8 mouse cellular contexts compared by ENCODE assay signal in the genomic region with DNA sequence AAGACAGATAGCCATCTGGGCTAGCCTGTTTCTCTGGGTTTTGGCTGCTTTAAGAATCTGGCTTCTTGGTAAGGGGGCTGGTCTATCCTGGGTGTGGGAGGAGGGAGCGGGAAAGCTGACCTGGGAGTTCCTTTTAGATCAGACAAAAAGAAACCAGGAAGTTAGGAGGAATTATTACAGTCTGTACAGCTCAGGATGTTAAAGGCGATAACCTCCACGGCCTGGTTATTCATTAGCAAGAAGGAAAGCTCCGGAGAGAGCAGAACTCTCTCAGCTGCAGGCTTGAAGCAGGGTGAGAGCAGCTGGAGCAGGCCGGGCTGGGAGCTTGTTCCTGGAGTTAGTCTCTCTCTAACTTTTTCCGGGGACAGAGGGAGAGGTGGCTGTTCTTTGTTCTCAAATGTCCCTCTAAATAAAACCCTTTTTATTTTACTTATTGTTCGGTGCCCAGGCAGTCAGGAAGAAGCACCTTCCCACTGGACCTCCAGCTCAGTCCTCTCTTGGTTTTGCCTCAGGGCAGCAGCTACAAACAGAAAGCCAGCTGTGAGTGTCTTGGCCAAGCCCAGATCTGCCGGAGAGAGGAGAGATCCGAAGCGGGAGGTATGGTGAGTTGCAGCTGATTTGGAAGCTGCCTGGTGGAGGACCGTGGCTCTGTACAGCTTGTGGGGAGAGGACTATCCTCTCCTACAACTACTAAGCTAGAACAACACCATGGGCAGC. TPM values are rescaled to one million over a fixed set of nuclear protein-coding genes. Genes with fewer than 3 reads are reported as not detected.
DNase-seq lines count a peak whose midpoint lies in the region; ATAC-seq and TF ChIP-seq lines count a peak whose summit lies in the region.

Gene Frk (plus strand): TSS at position 103 of the 717 bp plus-strand sequence.

- H3K4me3 ChIP-seq in forebrain, embryonic 12.5 days (replicated peaks): peak within 1 kb of the TSS; percentile 17; the same call in 1 of the 2 replicates
- H3K4me3 ChIP-seq in forebrain, embryonic 15.5 days: no peak within 1 kb of the TSS
- H3K4me3 ChIP-seq in embryonic facial prominence, embryonic 15.5 days (replicated peaks): peak within 1 kb of the TSS; percentile 52
- no peak within 1 kb of the TSS for H3K4me3 ChIP-seq in hindbrain, postnatal 0 days (ENCODE audit: low read length)
- peak within 1 kb of the TSS; percentile 38 for H3K4me3 ChIP-seq in liver, embryonic 13.5 days (replicated peaks)

- H3K4me2 ChIP-seq in forebrain, embryonic 12.5 days: peak within 1 kb of the TSS; percentile 21
- H3K4me2 ChIP-seq in forebrain, embryonic 15.5 days (replicated peaks): no peak within 1 kb of the TSS
- peak within 1 kb of the TSS; percentile 55 for H3K4me2 ChIP-seq in embryonic facial prominence, embryonic 15.5 days (replicated peaks)
- peak within 1 kb of the TSS; percentile 8 for H3K4me2 ChIP-seq in hindbrain, postnatal 0 days (ENCODE audit: low read depth, low read length)
- peak within 1 kb of the TSS; percentile 40 for H3K4me2 ChIP-seq in liver, embryonic 13.5 days

- no peaks in the 10 kb centered on the region for H3K9me3 ChIP-seq in forebrain, embryonic 12.5 days
- no peaks in the 10 kb centered on the region for H3K9me3 ChIP-seq in forebrain, embryonic 15.5 days
- H3K9me3 ChIP-seq in embryonic facial prominence, embryonic 15.5 days (replicated peaks): no peaks in the 10 kb centered on the region
- no peaks in the 10 kb centered on the region for H3K9me3 ChIP-seq in hindbrain, postnatal 0 days (ENCODE audit: low read length)
- no peaks in the 10 kb centered on the region for H3K9me3 ChIP-seq in liver, embryonic 13.5 days (replicated peaks)

- no peaks in the 10 kb centered on the region for H3K27me3 ChIP-seq in forebrain, embryonic 12.5 days
- H3K27me3 ChIP-seq in forebrain, embryonic 15.5 days: no peaks in the 10 kb centered on the region
- H3K27me3 ChIP-seq in embryonic facial prominence, embryonic 15.5 days: no peaks in the 10 kb centered on the region
- H3K27me3 ChIP-seq in hindbrain, postnatal 0 days (ENCODE audit: insufficient read depth, low read length): no peaks in the 10 kb centered on the region
- no peaks in the 10 kb centered on the region for H3K27me3 ChIP-seq in liver, embryonic 13.5 days

- H3K27ac ChIP-seq in forebrain, embryonic 12.5 days: no peak within 1 kb of the TSS
- H3K27ac ChIP-seq in forebrain, embryonic 15.5 days (replicated peaks): no peak within 1 kb of the TSS
- H3K27ac ChIP-seq in embryonic facial prominence, embryonic 15.5 days (replicated peaks): peak within 1 kb of the TSS; percentile 88
- no peak within 1 kb of the TSS for H3K27ac ChIP-seq in hindbrain, postnatal 0 days
- H3K27ac ChIP-seq in liver, embryonic 13.5 days: 0 out of 2 replicates have a peak within 1 kb of the TSS, but pooled peaks have one; percentile 45

- no peaks in the 10 kb centered on the region for H3K4me1 ChIP-seq in forebrain, embryonic 12.5 days
- no peaks in the 10 kb centered on the region for H3K4me1 ChIP-seq in forebrain, embryonic 15.5 days
- no peaks in the 10 kb centered on the region for H3K4me1 ChIP-seq in embryonic facial prominence, embryonic 15.5 days
- no peaks in the 10 kb centered on the region for H3K4me1 ChIP-seq in hindbrain, postnatal 0 days (ENCODE audit: insufficient read depth, low read length)
- H3K4me1 ChIP-seq in liver, embryonic 13.5 days (replicated peaks): no peaks in the 10 kb centered on the region

- no peak for TF ChIP-seq CTCF in hindbrain, postnatal 0 days (IDR thresholded peaks at IDR 0.05; ENCODE audit: low read depth)

- H3K9ac ChIP-seq in forebrain, embryonic 12.5 days: no peak within 1 kb of the TSS
- H3K9ac ChIP-seq in forebrain, embryonic 15.5 days (replicated peaks): no peak within 1 kb of the TSS
- peak within 1 kb of the TSS; percentile 42 for H3K9ac ChIP-seq in embryonic facial prominence, embryonic 15.5 days
- no peak within 1 kb of the TSS for H3K9ac ChIP-seq in hindbrain, postnatal 0 days (replicated peaks; ENCODE audit: low read length)
- 0 out of 2 replicates have a peak within 1 kb of the TSS, but pooled peaks have one; percentile 18 for H3K9ac ChIP-seq in liver, embryonic 13.5 days

- 39% methylated on average over 11 of the region's 11 CpGs for WGBS in forebrain, embryonic 12.5 days
- WGBS in forebrain, embryonic 15.5 days: 40% methylated on average over 11 of the region's 11 CpGs
- WGBS in embryonic facial prominence, embryonic 15.5 days: 6% methylated on average over 11 of the region's 11 CpGs
- WGBS in hindbrain, postnatal 0 days: 38% methylated on average over 11 of the region's 11 CpGs
- 32% methylated on average over 11 of the region's 11 CpGs for whole genome bisulfite sequencing in liver, embryonic 13.5 days (ENCODE audit: insufficient replicate concordance)

- no peak for ATAC-seq in forebrain, embryonic 12.5 days (ENCODE audit: low FRiP score)
- no peak for ATAC-seq in forebrain, embryonic 15.5 days (replicated peaks)
- ATAC-seq in embryonic facial prominence, embryonic 15.5 days (ENCODE audit: insufficient number of reproducible peaks, low FRiP score, low TSS enrichment, low read depth): peak; percentile 82
- ATAC-seq in hindbrain, postnatal 0 days: no peak
- ATAC-seq in liver, embryonic 13.5 days (ENCODE audit: low read depth): peak; percentile 65

- no peaks in the 10 kb centered on the region for H3K36me3 ChIP-seq in forebrain, embryonic 12.5 days (replicated peaks)
- no peaks in the 10 kb centered on the region for H3K36me3 ChIP-seq in forebrain, embryonic 15.5 days
- H3K36me3 ChIP-seq in embryonic facial prominence, embryonic 15.5 days: no peaks in the 10 kb centered on the region
- no peaks in the 10 kb centered on the region for H3K36me3 ChIP-seq in hindbrain, postnatal 0 days (ENCODE audit: insufficient read depth, low read length)
- H3K36me3 ChIP-seq in liver, embryonic 13.5 days: no peaks in the 10 kb centered on the region

- DNase-seq in hindbrain, postnatal 0 days (ENCODE audit: low spot score): no peak
- DNase-seq in liver, embryonic 13.5 days: no peak
- DNase-seq in skeletal muscle tissue, adult 2 months (ENCODE audit: low read depth, low spot score): peak; percentile 6
- no peak for DNase-seq in thymus, adult 18-20 months
- no peak for DNase-seq in right cerebral cortex, postnatal 25 days

RNA-seq across cellular contexts. Expression of gene Frk, which starts in this region (rescaled TPM):
- polyA plus RNA-seq in forebrain, embryonic 12.5 days (2016; fragmentation: Nextera tagmentation; extraction: Ambion mirVana): 2.2 and 3.1 TPM in 2 replicates
- polyA plus RNA-seq in forebrain, embryonic 15.5 days (2015; fragmentation: Nextera tagmentation; extraction: Ambion mirVana): 0.57 and 0.61 TPM in 2 replicates
- 11.1 and 11.7 TPM in 2 replicates for polyA plus RNA-seq in embryonic facial prominence, embryonic 15.5 days (2015; fragmentation: Nextera tagmentation; extraction: Ambion mirVana)
- 0.58 and 1.1 TPM in 2 replicates for total RNA-seq in hindbrain, postnatal 0 days (2014; rRNA removed)
- polyA plus RNA-seq in hindbrain, postnatal 0 days (2015; fragmentation: Nextera tagmentation; extraction: Ambion mirVana): 0.63 and 0.74 TPM in 2 replicates
- polyA plus RNA-seq in liver, embryonic 13.5 days (2015; fragmentation: Nextera tagmentation; extraction: Ambion mirVana): 1.1 and 1.3 TPM in 2 replicates

Comparison
In these comparisons a context has a peak if more than half of its experiments do, and no peak if none do; other contexts are left out.
1. H3K4me3 ChIP-seq: peak in forebrain, embryonic 12.5 days (single experiment), embryonic facial prominence, embryonic 15.5 days (single experiment) and liver, embryonic 13.5 days (single experiment); none in forebrain, embryonic 15.5 days (single experiment) and hindbrain, postnatal 0 days (single experiment).
2. ATAC-seq: peak in embryonic facial prominence, embryonic 15.5 days (single experiment) and liver, embryonic 13.5 days (single experiment); none in forebrain, embryonic 12.5 days (single experiment), forebrain, embryonic 15.5 days (single experiment) and hindbrain, postnatal 0 days (single experiment).
3. H3K27ac ChIP-seq: peak in embryonic facial prominence, embryonic 15.5 days (single experiment) and liver, embryonic 13.5 days (single experiment); none in forebrain, embryonic 12.5 days (single experiment), forebrain, embryonic 15.5 days (single experiment) and hindbrain, postnatal 0 days (single experiment).
4. H3K9ac ChIP-seq: peak in embryonic facial prominence, embryonic 15.5 days (single experiment) and liver, embryonic 13.5 days (single experiment); none in forebrain, embryonic 12.5 days (single experiment), forebrain, embryonic 15.5 days (single experiment) and hindbrain, postnatal 0 days (single experiment).